Mouse (Mus musculus) c-Kit-positive CD71-negative TER-119-negative erythroid progenitor cells, embryonic 14.5 days (primary cell): ENCODE measurements around the gene Aldh4a1.

Source experiments
- DNase-seq: peaks from one replicate; pipeline ENCODE4 v3.0.0-alpha.2; 2013; ENCODE audit warnings: low read depth

Gene Aldh4a1

DNA sequence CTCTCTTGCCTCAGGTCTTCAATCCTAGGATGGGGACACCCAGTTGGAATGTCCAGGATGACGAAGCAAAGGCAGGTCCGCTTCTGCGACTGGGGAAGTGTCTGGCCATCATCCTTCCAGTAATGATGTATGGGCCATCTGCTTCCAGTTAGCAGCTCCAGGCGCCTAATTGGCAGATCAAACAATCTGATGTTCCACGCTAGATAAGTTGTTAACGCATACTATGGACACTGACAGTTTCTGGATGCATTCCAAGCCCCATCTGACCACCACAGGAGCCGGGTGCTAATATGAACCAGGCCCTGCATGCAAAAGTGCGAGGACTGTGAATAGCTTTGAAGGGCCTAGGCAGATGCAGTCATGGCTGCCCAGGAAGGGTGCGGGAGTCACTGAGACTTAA lies 53.0 kb downstream of the Aldh4a1 start:
- no peak for DNase-seq

DNA sequence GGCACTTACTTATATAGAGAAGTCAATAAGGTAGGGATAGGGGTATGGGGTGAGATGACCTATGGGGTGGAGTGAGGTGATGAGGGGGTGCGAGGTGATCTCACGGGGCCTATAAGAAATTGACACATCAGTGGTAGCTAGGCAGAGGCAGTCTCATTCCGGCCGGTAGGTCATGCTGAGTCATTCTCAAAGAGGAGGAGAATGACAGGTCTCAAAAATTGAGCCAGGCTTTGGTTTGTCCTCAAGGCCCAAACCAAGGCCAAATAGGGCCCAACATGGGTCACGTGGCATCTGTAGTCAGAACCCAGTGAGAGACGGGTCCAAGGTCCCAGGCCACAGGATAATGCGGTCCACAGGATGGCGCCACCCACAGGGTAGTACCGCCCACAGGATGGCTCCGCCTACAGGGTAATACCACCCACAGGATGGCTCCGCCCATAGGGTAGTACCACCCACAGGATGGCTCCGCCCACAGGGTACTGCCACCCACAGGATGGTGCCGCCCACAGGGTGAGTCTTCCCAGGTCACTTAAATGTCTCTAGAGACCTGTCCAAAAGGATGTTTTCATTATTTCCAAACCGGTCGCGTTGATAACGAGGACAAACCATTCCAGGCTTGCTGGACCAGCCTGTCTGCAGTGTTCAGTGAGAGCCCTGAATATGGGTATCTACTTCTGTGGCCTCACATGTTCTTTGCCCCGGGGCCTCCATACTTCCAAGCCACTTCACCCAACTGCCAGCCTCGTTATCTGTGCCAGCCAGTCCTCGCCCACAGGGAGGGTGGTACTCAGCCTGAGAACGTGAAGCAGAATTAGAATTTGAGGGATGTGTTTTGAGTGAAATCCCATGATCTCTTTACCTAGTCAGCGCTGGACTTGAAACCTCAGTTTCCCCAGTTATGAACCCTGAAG lies 61.3 kb downstream of the Aldh4a1 start:
- DNase-seq: no peak

DNA sequence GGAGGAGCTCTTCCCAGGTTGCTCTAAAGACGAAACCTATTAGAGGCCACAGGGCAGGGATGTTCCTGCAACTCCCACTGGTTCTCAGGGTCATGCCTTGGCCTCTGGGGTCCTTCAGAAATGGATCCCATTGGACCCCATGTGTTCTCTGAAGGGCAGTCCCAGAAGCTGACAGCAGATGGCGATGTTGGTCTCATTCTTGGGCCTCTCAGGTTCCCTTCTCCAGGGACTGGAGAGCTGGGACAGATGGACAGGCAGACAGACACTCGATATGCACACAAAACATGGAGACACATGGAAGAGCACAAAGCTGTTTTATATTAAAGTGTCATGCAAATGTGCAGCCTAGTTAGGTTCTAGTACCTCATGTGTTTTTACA lies 62.0 kb downstream of the Aldh4a1 start:
- DNase-seq: peak; percentile 36

DNA sequence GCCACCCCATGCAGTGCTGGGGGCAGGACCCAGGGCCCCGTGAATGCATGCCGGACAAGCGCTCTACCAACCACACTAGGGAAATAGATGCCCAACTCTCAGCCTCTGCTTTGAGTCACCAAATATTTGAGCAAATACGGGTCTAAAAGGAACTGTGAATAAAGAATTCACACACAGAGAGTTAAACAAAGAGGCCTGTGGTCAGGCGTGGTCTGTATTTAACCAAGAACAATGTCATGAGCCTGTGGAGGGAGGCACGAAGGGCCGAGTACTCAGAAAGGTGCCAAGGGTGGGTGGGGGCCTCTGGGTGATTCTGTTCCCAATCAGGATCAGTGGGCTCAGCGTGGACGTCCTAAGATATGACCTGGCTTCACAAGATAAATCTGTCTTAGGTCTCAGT lies 65.4 kb downstream of the Aldh4a1 start:
- DNase-seq: no peak

DNA sequence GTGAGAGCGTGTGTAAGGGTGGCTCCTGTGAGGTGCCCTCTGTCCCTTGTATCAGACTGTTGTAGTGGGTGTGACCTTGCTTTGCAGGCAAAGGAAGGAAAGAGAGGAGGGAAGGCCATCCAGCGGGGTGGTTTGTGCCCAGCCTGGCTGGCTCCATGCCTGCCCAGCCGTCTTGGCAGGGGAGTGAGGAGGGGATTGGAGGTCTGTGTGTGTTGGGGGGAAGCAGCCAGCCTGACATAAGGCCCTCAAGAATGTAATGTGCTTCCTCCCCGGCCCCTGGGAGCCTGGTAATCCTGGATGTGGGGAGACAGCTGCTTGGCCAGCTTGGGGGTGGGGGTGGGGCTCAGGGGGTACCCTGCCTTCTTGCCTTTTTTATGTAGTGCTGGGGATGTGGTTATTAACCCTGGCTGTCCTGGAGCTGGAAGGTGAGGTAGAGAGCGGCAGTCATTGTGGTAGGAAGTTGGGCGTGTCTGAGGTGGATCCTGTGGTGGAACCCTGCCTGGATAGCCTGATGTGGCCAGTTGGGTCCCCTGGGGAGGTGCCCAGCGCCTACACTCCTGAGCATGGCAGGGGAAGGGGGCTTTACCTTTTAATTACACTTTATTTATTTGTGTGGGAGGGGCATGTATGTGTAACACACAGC lies 67.1 kb downstream of the Aldh4a1 start:
- no peak for DNase-seq

DNA sequence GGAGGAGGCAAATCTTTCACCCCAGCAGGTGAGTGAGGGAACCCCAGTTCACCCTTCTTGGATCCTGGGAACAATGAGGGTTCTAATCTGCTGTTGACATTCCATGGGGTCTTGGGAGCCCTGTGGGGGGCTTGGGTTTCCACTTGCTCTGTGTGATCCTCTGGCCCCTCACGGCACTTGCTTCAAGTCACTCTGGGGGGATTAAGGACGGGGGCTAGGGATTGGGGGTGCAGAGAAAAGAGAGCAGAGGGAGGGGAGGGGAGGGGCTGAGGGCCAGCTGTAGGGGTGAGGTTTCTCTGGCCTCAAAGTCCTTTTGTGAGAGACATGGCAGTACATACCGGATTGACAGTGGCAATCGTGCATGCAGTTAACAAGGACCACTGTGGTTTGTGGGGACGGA lies 70.6 kb downstream of the Aldh4a1 start:
- no peak for DNase-seq

DNA sequence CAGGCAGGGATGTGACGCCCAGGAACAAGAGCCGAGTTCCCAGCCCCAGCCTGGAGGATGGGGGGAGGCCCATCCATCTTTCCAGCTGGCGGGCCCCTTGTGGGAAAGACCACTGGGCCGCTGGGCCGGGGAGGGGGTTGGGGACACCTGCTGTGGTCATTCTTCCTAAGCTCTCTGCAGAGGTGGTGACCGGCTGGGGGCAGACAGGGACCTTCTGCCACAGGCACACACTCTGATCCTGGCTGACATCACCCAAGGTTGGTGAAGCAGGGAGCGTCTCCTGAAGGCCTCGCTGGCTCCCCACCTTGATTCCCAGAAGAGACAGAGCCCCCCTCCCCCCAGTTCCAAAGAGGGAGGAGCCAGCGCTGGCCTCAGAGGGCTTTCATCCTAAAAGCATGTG lies 75.1 kb downstream of the Aldh4a1 start:
- DNase-seq: no peak

DNA sequence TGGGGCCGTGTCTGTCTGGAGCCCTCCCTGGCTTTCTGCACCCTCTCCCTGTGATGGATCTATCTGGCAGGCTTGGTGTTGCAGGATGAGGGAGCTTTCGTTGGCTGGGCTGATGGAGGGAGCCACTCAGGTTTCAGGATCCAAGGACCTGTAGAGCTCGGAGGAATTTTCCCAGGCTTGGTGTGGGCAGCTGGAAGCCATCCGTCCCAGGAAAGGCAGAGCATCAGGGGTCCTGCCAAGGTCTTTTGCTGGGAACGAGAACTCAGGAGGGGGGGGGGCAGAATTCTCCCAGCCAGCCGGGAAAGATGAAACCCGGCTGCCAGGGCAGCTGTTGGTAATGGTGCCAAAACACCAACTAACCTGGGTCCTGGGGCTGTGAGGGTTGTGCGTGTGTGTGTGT lies 75.9 kb downstream of the Aldh4a1 start:
- DNase-seq: no peak
